Mouse (Mus musculus) stomach, postnatal 0 days (tissue): ENCODE measurements at regions not wholly inside any gene's neighbourhood (a gene's known extent, or its start where the extent isn't known, plus 50 kb on each side); places are given as distances from the start of the nearest gene placed in this dataset.

Source experiments
- ATAC-seq: fragments of 200-750 bp; cut with Nextera tagmentation; 2 replicates; pipeline ENCODE4 v1.8.0; 2017; ENCODE audit not compliant: low FRiP score, low TSS enrichment
- DNase-seq: peaks from one replicate; pipeline ENCODE4 v3.0.0-alpha.2; 2016; ENCODE audit warnings: low spot score
- H3K27ac ChIP-seq: fragments of 300-500 bp; sonication (generic); replicated peaks from 2 replicates; pipeline ENCODE4 v1.5.1; 2014; ENCODE audit warnings: mild to moderate bottlenecking, control low read depth
- H3K27me3 ChIP-seq: fragments of 300-500 bp; sonication (generic); 2 replicates; pipeline ENCODE4 v1.6.1; 2014; ENCODE audit warnings: low read length; ENCODE audit not compliant: control insufficient read depth, insufficient read depth
- H3K36me3 ChIP-seq: fragments of 300-500 bp; sonication (generic); 2 replicates; pipeline ENCODE4 v1.6.1; 2014; ENCODE audit warnings: low read length, mixed read lengths; ENCODE audit not compliant: control insufficient read depth, insufficient read depth
- H3K4me1 ChIP-seq: fragments of 300-500 bp; sonication (generic); replicated peaks from 2 replicates; pipeline ENCODE4 v1.6.1; 2014; ENCODE audit warnings: antibody characterized with exemption; ENCODE audit not compliant: control insufficient read depth, insufficient read depth
- H3K4me2 ChIP-seq: fragments of 300-500 bp; sonication (generic); replicated peaks from 2 replicates; pipeline ENCODE4 v1.6.1; 2014; ENCODE audit warnings: low read depth, mild to moderate bottlenecking, control low read depth, moderate library complexity
- H3K4me3 ChIP-seq: fragments of 300-500 bp; sonication (generic); 2 replicates; pipeline ENCODE4 v1.5.1; 2014; ENCODE audit warnings: low read depth, low read length, control low read depth
- H3K9ac ChIP-seq: fragments of 300-500 bp; sonication (generic); 2 replicates; pipeline ENCODE4 v1.6.1; 2014; ENCODE audit warnings: mild to moderate bottlenecking, low read length, control low read depth, mixed read lengths
- H3K9me3 ChIP-seq: fragments of 300-500 bp; sonication (generic); 2 replicates; pipeline ENCODE4 v1.6.1; 2016; ENCODE audit warnings: low read length; ENCODE audit not compliant: control insufficient read depth
- CTCF ChIP-seq: IDR thresholded peaks from 2 replicates; pipeline ENCODE4 v1.5.1; 2016; ENCODE audit warnings: antibody characterized with exemption, low read depth, mild to moderate bottlenecking, moderate library complexity
- EP300 ChIP-seq: optimal IDR thresholded peaks from 2 replicates; pipeline ENCODE3; 2016; ENCODE audit warnings: antibody characterized with exemption
- WGBS: fragments of 180-500 bp; shearing (Covaris S2); extraction: QIAGEN DNeasy Blood & Tissue Kit; methylation state at CpG from one replicate; pipeline ENCODE4 v1.1.7; 2014; 5-methylcytosine and 5-hydroxymethylcytosine counted together

- Histone ChIP-seq H3K27ac (no peak overlapping the region), H3K4me2 (no peak overlapping the region), H3K9ac (no peak overlapping the region), H3K9me3 (no peaks in the 10 kb centered on the region), H3K4me3 (no peak overlapping the region), H3K36me3 (no peaks in the 10 kb centered on the region), H3K27me3 (no peaks in the 10 kb centered on the region), H3K4me1 (no peaks in the 10 kb centered on the region)
- no peak for TF ChIP-seq CTCF
- TF ChIP-seq EP300: no peak
- ATAC-seq: no peak
- DNase-seq: no peak
- 87% methylated on average over 8 of the region's 8 CpGs for WGBS
Observed at GRCm38 (mm10) chr8:57200280-57200679, 120.5 kb upstream of the Hand2 start.

GRCm38 (mm10) chr8:57209584-57209983 is 111.2 kb upstream of the Hand2 start:
- WGBS: 82% methylated on average over 6 of the region's 6 CpGs
- no peaks in the 10 kb centered on the region for H3K9me3 ChIP-seq
- DNase-seq: no peak
- TF ChIP-seq EP300 (no peak), CTCF (no peak)
- no peaks in the 10 kb centered on the region for H3K36me3 ChIP-seq
- no peak for ATAC-seq
- H3K4me2 ChIP-seq: no peak overlapping the region
- no peak overlapping the region for H3K4me3 ChIP-seq
- no peaks in the 10 kb centered on the region for H3K27me3 ChIP-seq
- no peak overlapping the region for H3K27ac ChIP-seq
- no peak overlapping the region for H3K9ac ChIP-seq
- no peaks in the 10 kb centered on the region for H3K4me1 ChIP-seq

- DNase-seq: no peak
- 66% methylated on average over 5 of the region's 5 CpGs for WGBS
Observed at GRCm38 (mm10) chr8:57213066-57213465, 107.7 kb upstream of the Hand2 start.

GRCm38 (mm10) chr8:57213982-57214930 is 106.5 kb upstream of the Hand2 start:
- Histone ChIP-seq H3K9me3 (no peaks in the 10 kb centered on the region), H3K36me3 (no peaks in the 10 kb centered on the region), H3K9ac (no peak overlapping the region), H3K4me3 (peak overlapping the region; percentile 2; the same call in 1 of the 2 replicates), H3K27me3 (no peaks in the 10 kb centered on the region), H3K4me1 (no peaks in the 10 kb centered on the region), H3K27ac (no peak overlapping the region; the same call in 1 of the 2 replicates), H3K4me2 (peak overlapping the region; percentile 51)
- 33% methylated on average over 31 of the region's 31 CpGs for WGBS
- peak; percentile 28 for TF ChIP-seq EP300
- TF ChIP-seq CTCF: no peak
- DNase-seq (peak; percentile 43), ATAC-seq (peak; percentile 80)

More at GRCm38 (mm10) chr8:57213066-57213465, 107.7 kb upstream of the Hand2 start:
- no peak for ATAC-seq
- Histone ChIP-seq H3K27me3 (no peaks in the 10 kb centered on the region), H3K27ac (no peak overlapping the region), H3K4me1 (no peaks in the 10 kb centered on the region), H3K4me3 (no peak overlapping the region), H3K9ac (no peak overlapping the region), H3K9me3 (no peaks in the 10 kb centered on the region), H3K36me3 (no peaks in the 10 kb centered on the region), H3K4me2 (no peak overlapping the region)
- TF ChIP-seq EP300: no peak
- no peak for TF ChIP-seq CTCF

- no peaks in the 10 kb centered on the region for H3K36me3 ChIP-seq
- H3K9ac ChIP-seq: no peak overlapping the region
- 60% methylated on average over 4 of the region's 4 CpGs for WGBS
- H3K4me3 ChIP-seq: no peak overlapping the region
- H3K4me2 ChIP-seq: no peak overlapping the region
- DNase-seq (peak; percentile 33), ATAC-seq (peak; percentile 99)
- no peaks in the 10 kb centered on the region for H3K9me3 ChIP-seq
- no peak for TF ChIP-seq CTCF
- no peak for TF ChIP-seq EP300
- H3K4me1 ChIP-seq: no peaks in the 10 kb centered on the region
- no peak overlapping the region for H3K27ac ChIP-seq
- H3K27me3 ChIP-seq: no peaks in the 10 kb centered on the region
Observed at GRCm38 (mm10) chr8:57230594-57230993, 90.2 kb upstream of the Hand2 start.

- H3K9me3 ChIP-seq: no peaks in the 10 kb centered on the region
- TF ChIP-seq CTCF (no peak), EP300 (no peak)
- ATAC-seq (no peak), DNase-seq (no peak)
- WGBS: 69% methylated on average over 2 of the region's 2 CpGs
- H3K4me1 ChIP-seq: no peaks in the 10 kb centered on the region
- no peak overlapping the region for H3K4me2 ChIP-seq
- H3K36me3 ChIP-seq: no peaks in the 10 kb centered on the region
- no peak overlapping the region for H3K27ac ChIP-seq
- no peak overlapping the region for H3K4me3 ChIP-seq
- H3K27me3 ChIP-seq: no peaks in the 10 kb centered on the region
- no peak overlapping the region for H3K9ac ChIP-seq
Observed at GRCm38 (mm10) chr8:57242301-57242700, 78.5 kb upstream of the Hand2 start.
